Mouse (Mus musculus) embryonic facial prominence, embryonic 13.5 days (tissue): ENCODE results near the gene Leng1. TPM values are rescaled to one million over a fixed set of nuclear protein-coding genes. Genes with fewer than 3 reads are reported as not detected.
"Not testable (repeated sequence)": the region's sequence is repeated elsewhere in the genome, so short reads cannot be mapped to it uniquely, and the experiment has no call there.

Experiments used
- ATAC-seq: fragments of 200-750 bp; cut with Nextera tagmentation; 2 replicates; pipeline ENCODE4 v1.8.0; 2017; ENCODE audit warnings: low read depth; ENCODE audit not compliant: insufficient number of reproducible peaks, insufficient read depth, low FRiP score, low TSS enrichment
- H3K27ac ChIP-seq: fragments of 300-500 bp; sonication (generic); 2 replicates; pipeline ENCODE4 v1.5.1; 2015; ENCODE audit warnings: moderate library complexity, mild to moderate bottlenecking, inconsistent platforms
- H3K27me3 ChIP-seq: fragments of 300-500 bp; sonication (generic); 2 replicates; pipeline ENCODE4 v1.6.1; 2015; ENCODE audit warnings: mild to moderate bottlenecking, inconsistent platforms
- H3K36me3 ChIP-seq: fragments of 300-500 bp; sonication (generic); 2 replicates; pipeline ENCODE4 v1.6.1; 2015; ENCODE audit warnings: mild to moderate bottlenecking, inconsistent platforms
- H3K4me1 ChIP-seq: fragments of 300-500 bp; sonication (generic); 2 replicates; pipeline ENCODE4 v1.6.1; 2015; ENCODE audit warnings: inconsistent platforms
- H3K4me2 ChIP-seq: fragments of 300-500 bp; sonication (generic); 2 replicates; pipeline ENCODE4 v1.6.1; 2015; ENCODE audit warnings: moderate library complexity, mild to moderate bottlenecking, inconsistent platforms
- H3K4me3 ChIP-seq: fragments of 300-500 bp; sonication (generic); 2 replicates; pipeline ENCODE4 v1.5.1; 2015; ENCODE audit warnings: mild to moderate bottlenecking, inconsistent platforms
- H3K9ac ChIP-seq: fragments of 300-500 bp; sonication (generic); 2 replicates; pipeline ENCODE4 v1.6.1; 2015; ENCODE audit warnings: mild to moderate bottlenecking, inconsistent platforms
- H3K9me3 ChIP-seq: fragments of 300-500 bp; sonication (generic); 2 replicates; pipeline ENCODE4 v1.6.1; 2016; ENCODE audit warnings: inconsistent platforms
- WGBS: fragments of 180-500 bp; shearing (Covaris S2); methylation state at CpG from one replicate; pipeline ENCODE4 v1.1.7; 2015; ENCODE audit warnings: mixed read lengths; 5-methylcytosine and 5-hydroxymethylcytosine counted together
- polyA plus RNA-seq: library from polyadenylated mRNA; unstranded; fragments of >200 nt; fragmentation: Nextera tagmentation; extraction: Ambion mirVana; gene quantifications from 2 replicates; pipeline ENCODE4 v1.2.1, GENCODE M21; 2015

The Leng1 gene
- polyA plus RNA-seq, 1 experiment from 2014 or later, result 20.6 TPM

GRCm38 (mm10) chr7:3704475-3704874 lies 38.8 kb upstream of the Leng1 start:
- H3K9ac ChIP-seq, result peak overlapping the region; percentile 94
- H3K4me2 ChIP-seq, result peak overlapping the region; percentile 91
- peak overlapping the region; percentile 96 for H3K27ac ChIP-seq
- H3K27me3 ChIP-seq, result no peaks in the 10 kb centered on the region
- H3K9me3 ChIP-seq, result no peaks in the 10 kb centered on the region
- peak overlapping the region; percentile 83 for H3K4me3 ChIP-seq
- peaks cover 46% of the 10 kb centered on the region for H3K36me3 ChIP-seq
- no peak for ATAC-seq
- H3K4me1 ChIP-seq, result peaks cover 17% of the 10 kb centered on the region
- WGBS, result under 1% methylated on average over 20 of the region's 20 CpGs

GRCm38 (mm10) chr7:3703879-3704441 lies 38.3 kb upstream of the Leng1 start, which contains the start of gene Rps9:
Gene Rps9, plus strand, starts transcription at chr7:3703993.
- Histone ChIP-seq H3K4me1 (peaks cover 17% of the 10 kb centered on the region), H3K36me3 (peaks cover 51% of the 10 kb centered on the region), H3K27ac (peak within 1 kb of the TSS; percentile 96), H3K9me3 (no peaks in the 10 kb centered on the region), H3K4me3 (peak within 1 kb of the TSS; percentile 83), H3K4me2 (peak within 1 kb of the TSS; percentile 91), H3K9ac (peak within 1 kb of the TSS; percentile 94), H3K27me3 (no peaks in the 10 kb centered on the region)
- peak; percentile 90 for ATAC-seq
- WGBS, result under 1% methylated on average over 42 of the region's 42 CpGs

GRCm38 (mm10) chr7:3703148-3703878 lies 37.7 kb upstream of the Leng1 start:
- H3K27ac ChIP-seq, result peak overlapping the region; percentile 96
- peak overlapping the region; percentile 91 for H3K4me2 ChIP-seq
- peak overlapping the region; percentile 83 for H3K4me3 ChIP-seq
- ATAC-seq, result peak; percentile 32; the same call in 1 of the 2 replicates
- peaks cover 58% of the 10 kb centered on the region for H3K36me3 ChIP-seq
- WGBS, result 19% methylated on average over 6 of the region's 6 CpGs
- H3K27me3 ChIP-seq, result no peaks in the 10 kb centered on the region
- peaks cover 17% of the 10 kb centered on the region for H3K4me1 ChIP-seq
- H3K9me3 ChIP-seq, result no peaks in the 10 kb centered on the region
- H3K9ac ChIP-seq, result peak overlapping the region; percentile 94

GRCm38 (mm10) chr7:3698471-3698870 lies 32.8 kb upstream of the Leng1 start:
- no peak overlapping the region for H3K4me3 ChIP-seq
- no peaks in the 10 kb centered on the region for H3K9me3 ChIP-seq
- no peak overlapping the region for H3K9ac ChIP-seq
- peaks cover 46% of the 10 kb centered on the region for H3K36me3 ChIP-seq
- no peaks in the 10 kb centered on the region for H3K27me3 ChIP-seq
- peaks cover 9% of the 10 kb centered on the region for H3K4me1 ChIP-seq
- 94% methylated on average over 6 of the region's 6 CpGs for WGBS
- H3K4me2 ChIP-seq, result no peak overlapping the region
- H3K27ac ChIP-seq, result no peak overlapping the region
- ATAC-seq, result no peak

GRCm38 (mm10) chr7:3694949-3695305 lies 29.3 kb upstream of the Leng1 start:
- peak overlapping the region; percentile 81 for H3K4me2 ChIP-seq
- H3K4me1 ChIP-seq, result peaks cover 21% of the 10 kb centered on the region
- not testable (repeated sequence) for ATAC-seq, H3K27me3 ChIP-seq, H3K9me3 ChIP-seq
- peak overlapping the region; percentile 93 for H3K9ac ChIP-seq
- H3K36me3 ChIP-seq, result peaks cover 42% of the 10 kb centered on the region
- WGBS, result 4% methylated on average over 9 of the region's 9 CpGs
- peak overlapping the region; percentile 98 for H3K27ac ChIP-seq
- peak overlapping the region; percentile 73 for H3K4me3 ChIP-seq

- peak; percentile 52 for ATAC-seq
- Histone ChIP-seq H3K4me2 (peak overlapping the region; percentile 81), H3K36me3 (peaks cover 36% of the 10 kb centered on the region), H3K27me3 (no peaks in the 10 kb centered on the region), H3K9ac (peak overlapping the region; percentile 93), H3K4me3 (peak overlapping the region; percentile 73), H3K27ac (peak overlapping the region; percentile 98), H3K9me3 (no peaks in the 10 kb centered on the region), H3K4me1 (peaks cover 21% of the 10 kb centered on the region)
- WGBS, result under 1% methylated on average over 54 of the region's 55 CpGs
Measured at GRCm38 (mm10) chr7:3694076-3694948, 28.7 kb upstream of the Leng1 start.

- Histone ChIP-seq H3K9me3 (no peaks in the 10 kb centered on the region), H3K27me3 (no peaks in the 10 kb centered on the region), H3K4me3 (peak overlapping the region; percentile 73), H3K27ac (peak overlapping the region; percentile 98), H3K4me1 (peaks cover 21% of the 10 kb centered on the region), H3K36me3 (peaks cover 31% of the 10 kb centered on the region), H3K9ac (peak overlapping the region; percentile 93), H3K4me2 (peak overlapping the region; percentile 81)
- ATAC-seq, result no peak
- WGBS, result under 1% methylated on average over 18 of the region's 18 CpGs
Measured at GRCm38 (mm10) chr7:3693809-3694075, 28.1 kb upstream of the Leng1 start.

- Histone ChIP-seq H3K4me2 (peak within 1 kb of the TSS; percentile 81), H3K9me3 (no peaks in the 10 kb centered on the region), H3K4me1 (peaks cover 21% of the 10 kb centered on the region), H3K9ac (peak within 1 kb of the TSS; percentile 93), H3K36me3 (peaks cover 31% of the 10 kb centered on the region), H3K4me3 (peak within 1 kb of the TSS; percentile 73), H3K27me3 (no peaks in the 10 kb centered on the region), H3K27ac (peak within 1 kb of the TSS; percentile 98)
- ATAC-seq, result peak; percentile 92
- WGBS, result under 1% methylated on average over 55 of the region's 55 CpGs
Measured at GRCm38 (mm10) chr7:3692987-3693808, 27.6 kb upstream of the Leng1 start, which contains the start of gene Mboat7. Gene Mboat7, minus strand, starts transcription at chr7:3693523.

GRCm38 (mm10) chr7:3692382-3692986 lies 26.8 kb upstream of the Leng1 start, which contains the start of gene Tsen34:
Gene Tsen34, plus strand, starts transcription at chr7:3692863.
- Histone ChIP-seq H3K4me1 (peaks cover 21% of the 10 kb centered on the region), H3K4me2 (peak within 1 kb of the TSS; percentile 81), H3K36me3 (peaks cover 30% of the 10 kb centered on the region), H3K27ac (peak within 1 kb of the TSS; percentile 98), H3K9ac (peak within 1 kb of the TSS; percentile 93), H3K9me3 (no peaks in the 10 kb centered on the region), H3K4me3 (peak within 1 kb of the TSS; percentile 73), H3K27me3 (no peaks in the 10 kb centered on the region)
- under 1% methylated on average over 49 of the region's 49 CpGs for WGBS
- ATAC-seq, result no peak; the same call in 1 of the 2 replicates

GRCm38 (mm10) chr7:3691919-3692318 lies 26.3 kb upstream of the Leng1 start:
- peak overlapping the region; percentile 93 for H3K9ac ChIP-seq
- H3K27ac ChIP-seq, result peak overlapping the region; percentile 98
- H3K4me1 ChIP-seq, result peaks cover 21% of the 10 kb centered on the region
- H3K4me3 ChIP-seq, result peak overlapping the region; percentile 73
- H3K4me2 ChIP-seq, result peak overlapping the region; percentile 81
- no peaks in the 10 kb centered on the region for H3K27me3 ChIP-seq
- ATAC-seq, result no peak
- no peaks in the 10 kb centered on the region for H3K9me3 ChIP-seq
- peaks cover 32% of the 10 kb centered on the region for H3K36me3 ChIP-seq
- WGBS, result 36% methylated on average over 3 of the region's 3 CpGs
